ENCODE assay signal across 8 mouse cellular contexts in the genomic region with DNA sequence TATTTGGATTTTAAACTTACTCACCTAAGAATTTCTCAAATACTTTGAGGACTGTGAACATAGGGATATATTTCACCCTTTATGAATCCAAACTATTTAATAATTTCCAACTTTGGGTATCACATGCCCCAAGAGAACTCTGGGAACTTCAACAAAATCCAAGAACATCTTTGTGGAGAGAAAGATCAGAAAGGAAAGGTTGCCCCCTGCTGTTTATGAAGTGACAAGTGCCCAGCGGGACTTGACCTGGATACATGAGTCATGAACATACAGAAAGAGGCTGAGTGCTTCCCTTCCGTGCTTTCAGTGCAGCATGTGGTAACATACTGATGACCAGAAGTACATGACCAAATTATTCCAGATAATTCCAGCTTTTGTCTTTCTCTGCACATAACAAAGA.
A peak's percentile ranks its signal among the peaks of the same experiment; 100 is the strongest.
DNase-seq lines count a peak whose midpoint lies in the region; ATAC-seq and TF ChIP-seq lines count a peak whose summit lies in the region.

No protein-coding gene starts in this region.

- TF ChIP-seq CTCF in ES-Bruce4 (IDR thresholded peaks at IDR 0.05; ENCODE audit: low read depth, low read length) = peak; percentile 3
- peak; percentile 48; the same call in 1 of the 2 replicates for TF ChIP-seq CTCF in cortical plate, adult 2 months (IDR thresholded peaks at IDR 0.05; ENCODE audit: extremely low read depth, insufficient read depth, low read length)
- 0 out of 2 replicates have a peak, but pooled peaks have one; percentile 12 for TF ChIP-seq CTCF in lung, adult 2 months (IDR thresholded peaks at IDR 0.05; ENCODE audit: insufficient read depth, low read length)

- DNase-seq in hindbrain, embryonic 14.5 days (ENCODE audit: low spot score) = peak; percentile 42
- DNase-seq in lung, adult 2 months = peak; percentile 14
- DNase-seq in yolk sac, embryonic 10.5 days (ENCODE audit: low spot score) = peak; percentile 13

- 23% methylated on average over 2 of the region's 2 CpGs for WGBS in hindbrain, embryonic 14.5 days
- 34% methylated on average over 2 of the region's 2 CpGs for WGBS in hindbrain, embryonic 13.5 days
- WGBS in lung, adult 2 months = 3% methylated on average over 2 of the region's 2 CpGs

- no peaks in the 10 kb centered on the region for H3K27me3 ChIP-seq in hindbrain, embryonic 14.5 days (ENCODE audit: control insufficient read depth, insufficient read depth, low read length)
- no peaks in the 10 kb centered on the region for H3K27me3 ChIP-seq in hindbrain, embryonic 13.5 days
- H3K27me3 ChIP-seq in ES-Bruce4 (ENCODE audit: control insufficient read depth, insufficient read depth, low read length, poor library complexity, severe bottlenecking) = no peaks in the 10 kb centered on the region

- H3K4me3 ChIP-seq in hindbrain, embryonic 14.5 days (replicated peaks; ENCODE audit: low read length) = no peak overlapping the region
- no peak overlapping the region for H3K4me3 ChIP-seq in hindbrain, embryonic 13.5 days
- no peak overlapping the region for H3K4me3 ChIP-seq in ES-Bruce4 (ENCODE audit: low read depth, low read length)
- H3K4me3 ChIP-seq in cortical plate, adult 2 months (ENCODE audit: insufficient read depth, low read length) = no peak overlapping the region
- H3K4me3 ChIP-seq in lung, adult 2 months (replicated peaks; ENCODE audit: extremely low read depth, low read depth, low read length) = no peak overlapping the region

- H3K9me3 ChIP-seq in hindbrain, embryonic 14.5 days (ENCODE audit: control insufficient read depth, low read length) = 0 out of 2 replicates have a peak, but pooled peaks cover 7% of the 10 kb centered on the region
- H3K9me3 ChIP-seq in hindbrain, embryonic 13.5 days = 0 out of 2 replicates have a peak, but pooled peaks cover 3% of the 10 kb centered on the region
- peaks cover 3% of the 10 kb centered on the region for H3K9me3 ChIP-seq in ES-Bruce4 (replicated peaks; ENCODE audit: control insufficient read depth, insufficient read depth, low read length, poor library complexity, severe bottlenecking)

- no peak for TF ChIP-seq POLR2A in ES-Bruce4 (IDR thresholded peaks at IDR 0.05; ENCODE audit: insufficient read depth, low read length)
- no peak for TF ChIP-seq POLR2A in cortical plate, adult 2 months (IDR thresholded peaks at IDR 0.05; ENCODE audit: extremely low read depth, insufficient read depth, low read length)
- TF ChIP-seq POLR2A in lung, adult 2 months (IDR thresholded peaks at IDR 0.05; ENCODE audit: borderline replicate concordance, extremely low read depth, low read depth, low read length) = no peak

- no peak for TF ChIP-seq EP300 in ES-Bruce4 (IDR thresholded peaks at IDR 0.05; ENCODE audit: insufficient read depth, low read depth, low read length)

- ATAC-seq in hindbrain, embryonic 14.5 days (ENCODE audit: low FRiP score) = no peak
- no peak for ATAC-seq in hindbrain, embryonic 13.5 days (ENCODE audit: low FRiP score)
- ATAC-seq in hematopoietic stem cell, adult 5-6 weeks (replicated peaks in 1 of 2; ENCODE audit: insufficient read depth in 1 of 2, low FRiP score in 2 of 2, low TSS enrichment in 1 of 2, low read depth in 1 of 2, poor library complexity in 2 of 2, severe bottlenecking in 2 of 2) = peak; percentile 53 to 75; a peak in 3 of 4 replicates
- no peak for ATAC-seq in monocyte, adult 5-6 weeks (replicated peaks; ENCODE audit: insufficient number of reproducible peaks, low FRiP score, low TSS enrichment, poor library complexity, severe bottlenecking)

- no peak overlapping the region for H3K9ac ChIP-seq in hindbrain, embryonic 14.5 days
- H3K9ac ChIP-seq in hindbrain, embryonic 13.5 days = no peak overlapping the region
- no peak overlapping the region for H3K9ac ChIP-seq in ES-Bruce4 (ENCODE audit: low read depth, poor library complexity, severe bottlenecking)

- no peak overlapping the region for H3K27ac ChIP-seq in hindbrain, embryonic 14.5 days
- H3K27ac ChIP-seq in hindbrain, embryonic 13.5 days = no peak overlapping the region
- H3K27ac ChIP-seq in ES-Bruce4 (ENCODE audit: insufficient read depth, low read length) = no peak overlapping the region
- H3K27ac ChIP-seq in cortical plate, adult 2 months (ENCODE audit: insufficient read depth, low read length) = no peak overlapping the region

- no peak overlapping the region for H3K4me2 ChIP-seq in hindbrain, embryonic 14.5 days (replicated peaks)
- no peak overlapping the region for H3K4me2 ChIP-seq in hindbrain, embryonic 13.5 days

- H3K4me1 ChIP-seq in hindbrain, embryonic 14.5 days (replicated peaks; ENCODE audit: control insufficient read depth, insufficient read depth, low read length) = no peaks in the 10 kb centered on the region
- no peaks in the 10 kb centered on the region for H3K4me1 ChIP-seq in hindbrain, embryonic 13.5 days (replicated peaks)
- no peaks in the 10 kb centered on the region for H3K4me1 ChIP-seq in ES-Bruce4 (ENCODE audit: control insufficient read depth, insufficient read depth, low read length)
- H3K4me1 ChIP-seq in cortical plate, adult 2 months (ENCODE audit: control insufficient read depth, insufficient read depth, low read length) = no peaks in the 10 kb centered on the region
- no peaks in the 10 kb centered on the region for H3K4me1 ChIP-seq in lung, adult 2 months (ENCODE audit: control insufficient read depth, insufficient read depth, low read length)

- no peaks in the 10 kb centered on the region for H3K36me3 ChIP-seq in hindbrain, embryonic 14.5 days (replicated peaks; ENCODE audit: control insufficient read depth, insufficient read depth)
- no peaks in the 10 kb centered on the region for H3K36me3 ChIP-seq in hindbrain, embryonic 13.5 days
- no peaks in the 10 kb centered on the region for H3K36me3 ChIP-seq in ES-Bruce4 (ENCODE audit: control insufficient read depth, insufficient read depth, low read length, poor library complexity, severe bottlenecking)

Comparison
In these comparisons a context has a peak if more than half of its experiments do, and no peak if none do; other contexts are left out.
1. ATAC-seq: peak in hematopoietic stem cell, adult 5-6 weeks (2 of 2); none in hindbrain, embryonic 14.5 days (single experiment), hindbrain, embryonic 13.5 days (single experiment) and monocyte, adult 5-6 weeks (single experiment).
2. Peak in every context shown above with its lines, with median percentiles within 50 percentile points of each other: DNase-seq and CTCF ChIP-seq.